Mouse (Mus musculus) ES-E14 (cell line): Measurements from ENCODE around the gene Slc17a9.

Source experiments
- CHD2 ChIP-seq: IDR thresholded peaks from 2 replicates; pipeline ENCODE4 v1.6.1; 2014; ENCODE audit warnings: mild to moderate bottlenecking, low read depth, low read length, inconsistent platforms
- HCFC1 ChIP-seq: IDR thresholded peaks from 2 replicates; pipeline ENCODE4 v1.6.1; 2012; ENCODE audit warnings: low read length, inconsistent platforms, borderline replicate concordance; ENCODE audit not compliant: insufficient read depth
- MAFK ChIP-seq: IDR thresholded peaks from 2 replicates; pipeline ENCODE4 v1.6.1; 2014; ENCODE audit warnings: mild to moderate bottlenecking, low read depth, low read length, inconsistent platforms; ENCODE audit not compliant: insufficient read depth

- TF ChIP-seq HCFC1 (no peak), MAFK (no peak), CHD2 (no peak)
These were observed 35.2 kb upstream of the Slc17a9 start for GRCm38 (mm10) chr2:180689841-180690240.
